Mouse (Mus musculus) urinary bladder, postnatal 4 days (tissue): Measurements from ENCODE around the gene Pik3c2g.
"Not testable (repeated sequence)": the region's sequence is repeated elsewhere in the genome, so short reads cannot be mapped to it uniquely, and the experiment has no call there.

ENCODE experiments used
- DNase-seq, 2 experiments: peaks; one replicate each; pipeline ENCODE4 v3.0.0; 2021 to 2022; ENCODE audit warnings: low spot score in 2 of 2

Pik3c2g gene

DNA sequence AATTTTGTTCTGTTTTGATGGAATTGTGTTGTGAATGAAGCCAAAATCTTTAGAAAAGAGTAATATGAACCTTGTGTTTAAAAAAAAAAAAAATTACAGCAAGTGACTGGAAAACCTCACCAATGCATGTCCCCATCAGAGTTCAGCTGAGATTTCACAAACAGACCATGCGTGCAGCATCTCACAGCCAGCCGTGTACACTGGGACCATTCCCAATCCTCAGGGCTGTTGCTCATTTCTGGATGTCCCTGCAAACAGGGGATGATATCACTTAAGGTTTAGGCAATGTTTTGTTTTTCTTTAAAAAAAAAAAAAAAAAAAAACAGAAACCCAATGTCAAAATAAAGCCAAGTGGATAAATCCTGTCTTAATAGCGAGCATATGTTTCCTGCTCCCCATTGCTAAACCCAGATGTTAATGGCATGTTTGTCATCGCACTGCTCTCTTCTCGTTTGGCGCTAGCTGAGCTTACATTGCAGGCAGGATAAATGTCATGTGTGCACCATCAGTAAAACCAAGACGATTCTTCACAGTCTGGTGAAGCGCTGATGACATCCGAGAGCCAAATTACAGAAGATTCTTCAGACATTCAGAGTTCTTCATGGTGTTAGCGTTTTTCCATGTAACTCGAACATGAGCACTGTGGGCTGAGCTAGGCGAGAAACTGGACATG lies 322.1 kb downstream of the Pik3c2g start:
- peak in 1 of 2 experiments; percentile 21 for DNase-seq

DNA sequence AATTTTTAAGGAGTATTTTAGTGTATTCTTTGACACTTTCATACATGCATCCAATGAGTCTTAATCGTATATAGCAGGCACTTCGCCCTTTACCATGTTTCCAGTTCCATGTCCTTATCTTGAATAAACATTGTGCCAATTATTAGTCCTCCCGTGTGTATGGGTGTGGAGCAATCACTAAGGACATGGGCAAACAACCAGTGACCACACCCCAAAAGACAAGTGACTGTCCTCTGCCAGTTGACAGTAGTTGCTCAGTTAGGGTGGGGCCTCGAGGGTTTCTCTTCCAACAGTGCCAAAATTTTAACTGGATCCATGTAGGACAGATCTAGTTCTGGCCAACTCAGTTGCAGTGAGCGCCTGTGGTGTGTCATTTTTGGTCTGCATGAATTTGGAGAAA lies 341.7 kb downstream of the Pik3c2g start:
- no peak for DNase-seq

DNA sequence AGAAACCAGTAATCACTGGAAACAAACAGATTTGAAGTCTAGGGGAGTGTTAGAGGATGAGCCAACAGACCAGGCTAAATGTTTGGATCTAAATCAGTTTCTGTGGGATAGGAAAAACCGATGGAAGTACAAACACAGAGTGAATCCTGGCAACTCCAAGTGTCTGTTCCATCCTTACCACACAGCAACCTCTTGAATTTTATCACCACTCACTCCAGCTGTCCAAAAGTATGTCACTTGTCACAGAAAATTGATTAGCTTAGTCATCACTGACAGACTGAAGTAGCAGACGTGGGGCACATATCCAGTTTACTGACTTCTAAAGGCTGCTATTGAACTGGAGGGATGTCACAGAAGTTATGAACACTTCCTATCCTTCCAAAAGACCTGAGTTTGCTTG lies 347.8 kb downstream of the Pik3c2g start:
- no peak for DNase-seq

DNA sequence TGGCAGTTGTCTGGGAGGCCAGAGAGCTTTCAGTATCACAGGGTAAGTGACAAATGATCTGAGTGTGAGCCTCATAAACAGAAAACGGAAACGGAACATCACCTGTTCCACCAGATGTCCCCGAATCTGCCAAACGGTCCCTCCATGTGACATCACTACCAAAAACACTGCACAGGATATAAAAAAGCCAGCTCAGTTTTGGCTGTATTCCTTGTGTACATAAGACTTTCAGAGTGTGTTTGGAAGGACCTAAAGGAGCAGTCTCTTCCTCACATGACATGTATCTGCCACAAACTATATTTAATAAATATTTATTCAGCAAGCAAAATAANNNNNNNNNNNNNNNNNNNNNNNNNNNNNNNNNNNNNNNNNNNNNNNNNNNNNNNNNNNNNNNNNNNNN lies 350.6 kb downstream of the Pik3c2g start:
- DNase-seq, result not testable (repeated sequence)

DNA sequence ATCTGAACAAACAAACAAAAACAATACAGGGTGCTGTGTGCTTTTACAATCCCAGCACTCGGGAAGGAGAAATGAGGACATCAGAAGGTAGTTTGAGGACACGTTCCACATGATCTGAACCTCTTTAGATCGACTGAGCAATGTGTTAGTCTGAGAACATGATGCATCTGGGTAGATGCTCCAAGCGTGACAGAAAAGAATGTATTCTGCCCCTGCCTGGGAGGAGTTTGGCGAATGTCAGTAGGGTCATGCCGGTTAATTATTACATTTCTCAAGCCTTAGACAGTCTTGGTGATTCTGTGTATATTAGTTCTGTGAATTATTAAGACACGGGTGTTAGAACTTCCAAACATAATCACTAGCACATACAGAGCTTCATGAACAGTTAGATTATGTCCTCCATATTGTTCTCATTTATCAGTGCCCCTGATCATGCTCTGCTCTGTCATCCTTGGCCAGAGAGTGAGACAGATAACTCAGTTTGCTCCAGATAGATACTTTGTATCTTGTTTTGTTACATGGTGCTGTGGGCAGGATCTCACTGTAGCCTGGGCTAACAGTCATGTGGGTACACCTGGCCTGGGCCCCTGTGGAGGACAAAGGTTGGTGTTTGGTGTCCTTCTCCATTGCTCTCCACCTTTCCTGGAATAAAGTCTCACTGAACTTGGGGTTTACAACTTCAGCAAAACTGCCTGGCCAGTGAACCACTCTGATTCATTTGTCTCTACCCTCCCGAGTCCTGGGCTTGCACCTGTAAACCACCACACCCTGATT lies 360.3 kb downstream of the Pik3c2g start:
- no peak for DNase-seq

DNA sequence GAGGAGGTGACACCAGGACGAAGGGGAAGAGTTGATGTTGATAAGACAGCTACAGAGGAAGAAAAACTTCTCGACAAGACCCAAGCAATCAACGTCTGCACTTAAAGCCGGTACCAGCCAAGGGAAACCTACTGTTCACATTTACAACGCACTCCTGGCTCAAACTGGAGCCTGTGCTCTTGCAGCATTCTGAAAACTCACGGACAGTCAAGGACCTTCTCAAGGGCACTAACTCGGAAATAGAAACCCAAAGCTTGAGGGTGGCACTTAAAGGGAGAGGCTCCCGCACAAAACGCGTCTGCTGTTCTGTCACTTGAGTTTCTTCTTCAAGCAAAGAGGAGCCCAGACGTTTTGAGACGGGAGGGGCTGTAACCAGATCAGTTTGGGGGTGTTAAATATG lies 366.6 kb downstream of the Pik3c2g start:
- no peak for DNase-seq

DNA sequence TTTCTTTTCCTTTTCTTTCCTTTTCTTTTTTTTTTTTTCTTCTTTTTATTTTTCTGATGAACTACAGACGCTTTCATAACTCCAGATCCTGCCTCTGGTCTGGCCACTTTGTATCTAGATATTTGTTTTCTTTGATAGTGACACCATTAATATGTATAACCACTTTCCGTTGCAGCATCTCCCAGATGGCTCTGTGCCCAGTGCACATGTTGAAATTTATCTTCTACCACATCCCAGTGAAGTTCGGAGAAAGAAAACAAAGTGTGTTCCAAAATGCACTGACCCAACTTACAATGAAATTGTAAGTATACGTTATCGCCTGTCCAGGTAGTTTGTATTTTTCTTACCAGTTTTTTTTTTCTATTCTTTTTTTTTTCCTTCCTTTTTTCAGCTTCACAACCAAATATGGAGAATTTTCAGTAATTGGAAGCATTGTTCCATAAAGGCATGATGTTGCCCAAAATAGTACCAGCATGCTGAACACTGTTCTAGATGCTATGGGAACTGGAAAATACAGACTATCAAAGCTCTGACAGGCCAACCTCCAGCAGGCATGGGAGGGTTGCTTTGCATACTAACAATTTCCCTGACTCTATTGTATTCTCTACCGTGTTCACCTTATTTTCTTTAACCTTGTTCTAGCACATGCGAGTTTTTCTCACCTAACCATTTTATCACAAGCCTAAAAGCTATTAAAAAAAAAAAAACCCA lies 370.7 kb downstream of the Pik3c2g start:
- DNase-seq, result no peak

DNA sequence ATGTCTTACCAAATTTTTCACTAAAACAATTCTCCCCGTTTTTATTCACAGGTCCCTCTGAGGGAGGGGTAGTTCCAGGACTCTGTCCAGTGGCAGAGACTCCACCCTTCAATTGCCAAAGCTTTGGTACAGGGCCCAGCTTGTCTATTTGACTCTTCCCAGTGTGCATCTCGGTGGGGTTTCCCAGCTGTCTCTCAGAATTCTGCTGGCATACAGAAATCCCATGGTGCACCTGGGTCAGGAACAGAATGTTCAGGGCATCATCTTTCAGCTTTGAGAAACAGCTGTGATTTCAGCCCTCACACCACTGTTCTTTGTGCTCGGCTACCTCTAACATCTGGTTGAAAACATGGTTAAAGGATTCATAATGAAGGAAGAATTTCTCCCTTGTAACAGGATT lies 376.8 kb downstream of the Pik3c2g start:
- DNase-seq, result no peak

DNA sequence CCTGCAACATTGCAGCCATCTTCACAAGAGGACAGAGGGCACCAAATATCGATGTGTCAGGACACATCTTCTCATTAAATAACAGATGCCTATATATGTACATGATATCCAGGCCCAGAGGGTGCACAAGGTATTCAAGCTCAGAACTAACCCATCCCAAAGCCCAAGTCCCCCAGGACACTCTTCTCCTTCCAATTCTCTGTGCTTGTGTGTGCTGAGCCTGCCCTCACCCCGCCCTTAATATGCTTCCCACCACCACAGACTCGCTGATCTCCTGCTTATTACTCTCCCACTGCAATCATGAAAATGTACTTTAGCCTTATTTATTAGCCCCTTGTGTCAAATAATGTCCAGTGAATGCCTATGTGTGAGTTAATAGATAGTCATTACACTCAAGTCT lies 377.9 kb downstream of the Pik3c2g start:
- DNase-seq, result no peak

DNA sequence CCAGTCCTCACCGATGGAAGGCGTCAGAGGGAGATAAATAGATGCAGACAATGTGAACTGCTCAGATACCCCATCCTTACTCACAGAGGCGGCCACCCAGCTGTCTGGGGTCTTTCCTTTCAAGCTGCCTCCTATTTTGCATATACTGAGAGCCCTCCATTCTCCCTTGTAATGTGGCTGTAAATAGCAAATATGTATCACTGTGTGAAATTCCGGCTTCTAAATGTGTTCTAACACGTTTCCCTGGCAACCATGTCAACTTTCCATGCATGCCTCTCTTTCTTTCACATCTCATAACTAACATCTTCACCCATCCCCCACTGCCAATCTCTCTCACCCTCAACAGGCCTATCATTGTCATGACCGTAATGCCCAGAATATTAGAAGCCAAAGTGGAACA lies 379.7 kb downstream of the Pik3c2g start:
- DNase-seq, result no peak

DNA sequence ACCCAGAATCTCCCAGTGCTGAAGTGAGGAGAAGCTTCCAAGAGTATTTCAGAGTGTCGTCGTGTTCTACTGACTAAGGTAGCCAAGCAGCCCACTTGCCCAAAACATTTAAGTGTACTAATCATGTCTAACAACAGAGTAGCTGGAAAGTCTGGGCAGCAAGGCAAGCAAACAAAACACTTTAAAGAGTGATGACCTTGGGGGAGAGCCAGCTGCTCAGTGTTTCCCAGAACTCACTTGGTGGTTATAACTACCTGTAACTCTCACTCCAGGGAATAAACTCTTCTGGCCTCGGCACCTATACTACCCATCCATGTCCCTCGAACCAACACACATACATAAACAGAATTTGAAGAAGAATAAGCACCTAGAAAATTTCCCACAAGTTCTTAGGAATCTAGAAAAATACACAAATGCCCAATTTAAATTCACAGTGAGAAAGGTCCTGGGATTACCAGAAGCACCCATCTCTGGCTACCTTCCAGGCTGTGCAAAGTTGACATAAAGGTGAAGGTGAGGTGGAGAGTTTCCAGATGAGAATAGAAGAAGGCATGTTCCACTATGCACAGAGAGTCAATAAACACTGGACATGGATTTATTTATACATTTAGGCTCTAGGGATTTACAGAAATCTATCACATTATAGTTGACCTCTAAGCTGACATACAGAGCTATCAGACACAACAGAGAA lies 384.7 kb downstream of the Pik3c2g start:
- no peak for DNase-seq

DNA sequence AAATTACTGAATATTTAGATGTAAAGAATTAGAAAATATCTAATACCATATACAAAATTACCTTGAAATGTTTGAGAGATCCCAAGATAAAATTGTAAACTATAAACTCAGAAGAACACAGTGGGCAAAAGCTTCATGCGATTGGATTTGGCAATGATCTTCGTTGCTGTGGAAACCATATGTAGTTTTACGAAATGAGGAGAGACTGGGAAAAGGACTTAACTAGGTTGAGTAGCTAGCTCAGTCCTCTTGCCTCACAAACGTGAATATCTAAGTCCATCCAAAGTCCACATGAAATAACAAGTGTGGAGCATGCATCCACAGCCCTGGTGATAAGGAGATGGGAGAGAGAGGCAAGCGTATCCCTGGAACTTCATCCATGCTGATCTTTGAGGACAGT lies 387.6 kb downstream of the Pik3c2g start:
- DNase-seq, result no peak

DNA sequence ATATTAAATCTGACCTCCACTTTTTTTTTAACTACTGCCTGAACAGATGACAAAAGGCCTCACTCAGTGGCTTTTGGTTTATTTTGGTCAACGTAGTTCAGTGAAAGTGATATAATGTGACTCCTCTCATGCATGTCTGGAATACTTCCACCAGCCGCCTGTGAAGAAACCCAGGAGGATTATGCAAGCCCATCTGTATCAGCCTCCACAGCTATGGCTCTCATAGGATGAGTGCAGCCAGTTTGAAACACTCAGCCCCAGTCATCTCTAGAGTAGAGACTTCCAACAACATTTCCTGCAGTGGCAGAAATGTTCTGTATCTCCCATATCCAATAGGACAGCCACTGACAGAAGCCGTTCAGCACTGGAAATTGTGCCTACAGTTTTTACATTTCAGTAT lies 391.1 kb downstream of the Pik3c2g start:
- DNase-seq, result no peak

DNA sequence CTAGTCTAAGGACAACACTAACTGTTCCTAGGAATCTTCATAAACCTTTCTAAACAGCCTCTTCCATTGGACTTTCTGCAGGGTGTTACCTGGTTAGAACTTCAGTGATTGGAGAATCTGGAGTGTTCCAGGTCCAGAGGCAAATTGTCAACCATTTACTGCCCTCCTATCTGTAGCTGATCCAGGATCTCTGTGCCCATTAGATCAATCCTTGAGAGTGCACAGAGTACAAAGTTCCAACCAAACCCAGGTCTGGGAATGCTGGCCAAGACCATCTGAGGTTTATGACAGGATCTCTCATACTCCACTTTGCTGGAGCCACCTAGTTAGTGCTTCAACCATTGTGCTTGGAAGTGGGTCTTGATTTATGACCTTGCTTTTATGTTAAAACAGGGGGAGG lies 394.0 kb downstream of the Pik3c2g start:
- no peak for DNase-seq

DNA sequence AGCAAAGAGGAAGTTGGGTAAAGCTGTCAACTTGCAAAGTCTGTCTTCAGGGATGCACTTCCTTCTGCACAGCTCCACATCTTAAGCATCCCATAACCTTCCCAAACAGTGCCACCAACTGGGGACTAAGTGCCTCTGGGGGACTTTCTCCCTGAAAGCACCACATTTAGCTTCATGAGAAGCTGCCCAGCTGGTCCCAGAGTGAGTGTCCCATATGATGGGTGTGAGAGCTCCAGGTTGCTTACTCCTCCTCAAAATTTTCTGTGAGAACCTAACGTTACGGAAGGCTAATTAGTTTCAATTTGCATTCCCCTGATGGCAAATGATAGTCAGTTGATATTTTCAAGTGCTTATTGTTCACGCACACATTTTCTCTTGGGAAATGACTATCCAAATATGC lies 397.0 kb downstream of the Pik3c2g start:
- DNase-seq, result no peak

DNA sequence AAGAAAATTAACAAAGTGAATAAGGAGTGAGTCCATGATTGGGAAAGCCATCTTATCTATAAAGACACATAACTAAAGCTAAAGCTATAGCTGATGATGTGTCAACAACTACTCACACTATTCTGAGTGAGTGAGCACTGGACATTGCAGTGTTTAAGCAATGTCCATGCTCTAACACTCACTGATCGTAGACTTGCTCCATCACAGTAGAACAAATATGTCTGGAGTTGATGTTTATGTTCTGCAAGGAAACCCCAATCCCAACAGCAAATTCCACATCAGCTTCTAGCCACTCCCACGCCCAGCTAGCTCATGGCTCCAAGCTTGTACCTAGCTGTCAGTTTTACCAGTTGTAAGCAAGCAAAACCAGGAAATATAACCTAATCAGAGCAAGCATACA lies 399.5 kb downstream of the Pik3c2g start:
- DNase-seq, result no peak

DNA sequence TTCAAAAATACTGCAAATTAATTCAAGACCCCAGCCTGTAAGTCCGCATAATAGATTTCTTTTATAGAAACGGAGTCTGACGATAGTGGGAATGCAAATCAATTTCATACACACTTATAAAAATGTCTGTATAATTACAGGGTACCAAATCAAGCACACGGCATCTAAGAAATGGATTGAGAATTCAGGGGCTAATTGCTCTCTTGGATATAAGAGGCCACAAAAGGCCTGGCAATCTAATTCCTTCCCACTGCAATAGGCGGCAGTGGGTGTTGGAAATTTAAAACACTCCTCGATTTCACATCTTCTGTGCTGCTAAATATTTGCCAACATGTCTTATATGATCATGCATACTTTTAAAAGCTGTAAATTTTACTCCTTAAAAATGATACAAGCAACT lies 402.1 kb downstream of the Pik3c2g start:
- no peak for DNase-seq

DNA sequence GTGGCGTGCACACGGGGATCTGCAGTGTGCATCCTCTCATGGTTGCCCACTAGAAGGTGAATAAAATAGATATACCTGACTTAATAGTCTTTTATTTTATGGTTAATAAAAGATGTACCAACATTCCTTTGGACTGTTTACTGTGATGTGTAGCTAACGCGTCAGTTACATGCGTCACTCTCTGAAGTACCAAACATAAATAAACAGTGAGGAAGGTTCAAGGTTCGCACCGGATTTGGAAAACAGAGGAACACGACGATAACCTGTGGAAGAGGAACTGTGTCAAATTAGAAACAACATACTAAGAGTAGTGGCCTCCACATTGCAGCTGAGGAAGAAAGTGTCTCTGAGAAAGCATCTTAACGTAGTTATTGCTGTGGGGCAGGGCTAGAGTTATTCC lies 402.6 kb downstream of the Pik3c2g start:
- no peak for DNase-seq

DNA sequence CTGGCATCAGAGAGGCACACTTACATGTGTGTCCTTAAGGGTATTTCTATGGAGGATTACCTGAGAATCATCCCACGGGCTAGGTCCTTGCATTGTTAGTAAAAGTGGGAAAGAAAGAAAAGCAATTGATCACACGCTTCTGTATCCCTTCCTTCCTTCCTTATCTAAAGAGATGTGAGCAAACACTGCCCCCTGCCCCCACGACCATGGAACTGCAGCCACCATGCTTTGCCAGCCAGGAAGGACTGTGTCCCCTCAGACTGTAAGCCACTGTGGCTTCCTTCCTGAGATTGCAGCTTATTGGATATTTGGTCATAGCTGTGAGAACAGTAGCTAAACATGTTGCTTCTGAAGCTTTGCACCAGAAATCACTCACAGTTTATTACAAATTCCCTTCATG lies 418.2 kb downstream of the Pik3c2g start:
- no peak for DNase-seq
